Mouse (Mus musculus) fibroblast of lung, adult 2 months (primary cell): Measurements from ENCODE around the gene Emid1.
A peak's percentile ranks its signal among the peaks of the same experiment; 100 is the strongest.
"Not testable (repeated sequence)": the region's sequence is repeated elsewhere in the genome, so short reads cannot be mapped to it uniquely, and the experiment has no call there.

ENCODE experiments used
- DNase-seq: peaks from one replicate; pipeline ENCODE4 v3.0.0-alpha.2; 2011; ENCODE audit warnings: low read depth

Gene Emid1

DNA sequence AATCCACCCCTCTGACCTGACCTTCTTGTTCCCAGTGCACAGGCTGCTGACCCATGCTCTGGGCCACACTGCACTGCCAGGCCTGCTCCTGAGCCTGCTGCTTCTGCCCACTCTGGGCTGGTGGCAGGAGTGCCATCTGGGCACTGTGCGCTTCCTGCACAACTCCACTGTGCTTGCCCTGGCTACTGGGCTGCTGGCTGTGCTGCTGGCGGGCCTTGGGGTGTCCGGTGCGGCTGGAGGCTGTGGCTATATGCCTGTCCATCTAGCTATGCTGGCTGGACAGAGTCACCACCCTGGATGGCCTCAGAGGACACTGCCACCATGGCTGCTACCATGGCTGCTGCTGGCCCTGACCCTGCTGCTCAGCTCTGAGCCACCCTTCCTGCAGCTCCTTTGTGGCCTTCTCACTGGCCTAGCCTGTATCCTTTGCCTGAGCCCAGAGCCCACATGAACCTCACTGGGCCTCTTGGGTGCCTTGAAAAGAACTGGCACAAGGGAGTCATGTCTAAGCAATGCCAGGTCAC is 48.0 kb downstream of the Emid1 start:
- DNase-seq, result no peak

DNA sequence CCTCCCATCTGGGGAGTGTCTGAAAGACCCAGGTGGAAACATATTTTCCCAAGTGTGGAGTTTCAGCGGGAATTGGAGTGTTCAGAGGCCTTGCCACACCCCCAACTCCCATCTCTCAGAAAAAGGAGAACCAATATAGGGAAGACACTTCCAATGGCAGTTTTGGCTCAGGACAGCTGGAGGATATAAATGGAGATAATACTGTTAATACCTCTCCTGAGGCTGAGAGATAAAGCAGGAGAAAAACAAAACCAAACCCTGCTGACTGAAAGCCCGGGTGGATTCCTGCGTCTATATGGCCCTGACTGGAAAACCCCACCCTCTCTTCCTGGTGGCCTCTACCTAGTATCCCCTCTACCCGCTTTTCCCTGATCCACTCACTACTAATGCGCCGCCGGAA is 49.7 kb downstream of the Emid1 start:
- no peak for DNase-seq

DNA sequence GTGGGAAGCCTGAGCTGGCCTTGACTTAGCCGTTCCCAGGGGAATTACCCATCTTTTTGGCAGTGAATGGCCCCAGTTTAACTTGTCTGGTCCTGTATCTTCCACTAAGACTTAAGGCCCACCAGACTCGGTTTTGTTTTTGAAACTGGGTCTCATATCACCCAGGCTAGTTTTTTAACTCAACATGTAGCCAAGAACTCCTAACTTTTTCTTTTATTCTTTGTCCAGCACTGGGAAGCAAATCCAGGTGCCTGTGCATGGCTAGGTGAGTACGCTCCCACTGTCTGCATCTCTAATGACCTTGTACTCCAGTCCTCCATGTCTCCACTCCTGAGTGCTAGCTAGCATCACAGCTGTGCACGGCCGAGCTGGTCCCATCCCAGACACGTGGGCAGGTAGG is 50.4 kb downstream of the Emid1 start:
- DNase-seq, result no peak

GRCm38 (mm10) chr11:5100801-5101200 is 51.3 kb downstream of the Emid1 start:
- no peak for DNase-seq

DNA sequence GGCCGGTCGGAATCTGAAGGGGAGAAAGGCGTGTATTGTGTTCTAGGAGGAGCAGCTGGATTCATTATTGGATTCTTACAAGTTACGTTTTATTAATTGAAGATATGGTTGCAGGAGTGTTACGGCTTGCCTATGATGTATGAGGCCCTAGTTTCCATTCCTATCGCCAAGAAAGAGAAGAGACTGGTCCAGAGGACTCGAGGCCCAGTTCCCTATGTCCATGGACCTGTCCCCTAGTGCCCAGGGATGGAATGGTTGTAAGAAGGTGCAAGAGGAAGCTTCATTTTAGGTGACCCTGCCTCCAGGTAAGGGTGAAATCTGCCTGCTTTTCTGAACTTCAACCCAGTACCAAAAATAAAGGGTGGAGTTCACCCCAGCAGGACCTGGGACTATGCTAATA is 51.8 kb downstream of the Emid1 start:
- no peak for DNase-seq

- peak; percentile 67 for DNase-seq
Measured at GRCm38 (mm10) chr11:5099576-5100183, 52.4 kb downstream of the Emid1 start.

DNA sequence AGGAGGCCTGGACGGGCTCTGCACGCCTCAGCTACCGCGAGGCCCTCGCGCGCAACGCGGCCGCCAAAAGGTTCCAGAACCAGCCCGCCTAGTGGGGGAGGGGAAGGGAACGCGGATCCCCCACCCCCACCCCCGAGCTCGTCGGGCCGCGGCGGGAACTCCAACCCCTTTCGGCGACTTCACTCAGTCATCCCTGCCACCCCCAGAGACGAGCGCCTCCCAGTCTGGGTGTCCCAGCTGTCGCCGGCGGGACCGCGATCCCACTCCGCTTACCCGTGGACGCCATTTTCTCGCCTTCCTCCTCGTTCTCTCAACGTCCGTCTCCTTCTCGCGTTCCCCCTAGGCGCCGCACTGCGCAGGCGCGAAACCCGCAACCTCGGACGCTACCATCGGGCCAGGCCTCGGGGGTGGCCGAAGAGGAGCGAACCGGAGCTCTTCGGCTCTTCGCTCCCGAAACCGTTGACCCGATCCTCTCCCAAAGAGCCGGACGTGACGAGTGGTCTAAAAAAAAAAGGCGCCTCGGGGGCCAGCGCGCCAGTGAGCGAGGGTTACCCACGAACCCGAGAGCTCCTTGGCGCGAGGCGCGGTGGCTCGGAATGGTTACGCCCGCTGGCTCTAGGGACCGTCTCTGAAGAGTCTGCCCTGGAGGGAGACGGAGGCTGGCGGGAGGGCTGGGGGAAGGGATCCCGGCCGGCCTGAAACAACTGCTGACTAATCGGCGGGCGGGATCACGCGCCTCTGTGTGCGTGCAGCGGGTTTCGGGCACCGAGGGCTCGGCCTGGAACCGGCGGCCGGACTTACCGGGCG is 53.1 kb downstream of the Emid1 start, which contains the start of the genes Rhbdd3 and Ewsr1:
Gene Rhbdd3 (plus strand): TSS at position 191 of the 807 bp plus-strand sequence.
Gene Ewsr1 (minus strand): TSS at position 531 of the 807 bp plus-strand sequence.
- peak; percentile 72 for DNase-seq

- DNase-seq, result no peak
Measured at GRCm38 (mm10) chr11:5098035-5098735, 53.9 kb downstream of the Emid1 start.

GRCm38 (mm10) chr11:5096480-5097020 is 55.5 kb downstream of the Emid1 start:
- DNase-seq, result no peak

DNA sequence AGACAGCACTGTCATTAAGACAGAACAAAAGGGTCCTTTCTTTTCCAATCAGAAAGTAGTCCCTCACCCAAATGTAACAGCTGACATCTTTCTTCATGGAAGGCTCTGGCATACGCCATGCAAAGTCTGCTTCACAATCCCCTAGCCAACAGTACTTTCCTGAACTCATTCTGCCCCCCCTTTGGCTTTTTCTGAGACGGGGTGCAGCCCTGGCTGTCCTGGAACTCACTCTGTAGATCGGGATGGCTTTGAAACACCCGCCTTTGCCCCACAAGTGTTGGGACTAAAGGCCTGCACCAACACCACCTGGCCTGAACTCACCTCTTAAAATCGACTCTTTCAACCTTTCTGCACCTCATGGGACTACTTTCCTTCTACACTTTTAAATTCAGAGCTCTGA is 56.2 kb downstream of the Emid1 start:
- no peak for DNase-seq

- no peak for DNase-seq
Measured at GRCm38 (mm10) chr11:5091706-5092105, 60.4 kb downstream of the Emid1 start.

- DNase-seq, result no peak
Measured at GRCm38 (mm10) chr11:5089147-5089546, 62.9 kb downstream of the Emid1 start.

GRCm38 (mm10) chr11:5076843-5077242 is 75.2 kb downstream of the Emid1 start:
- DNase-seq, result not testable (repeated sequence)

GRCm38 (mm10) chr11:5075760-5076159 is 76.3 kb downstream of the Emid1 start:
- DNase-seq, result no peak

GRCm38 (mm10) chr11:5074882-5075281 is 77.2 kb downstream of the Emid1 start:
- no peak for DNase-seq

- no peak for DNase-seq
Measured at GRCm38 (mm10) chr11:5068126-5068971, 83.7 kb downstream of the Emid1 start.

DNA sequence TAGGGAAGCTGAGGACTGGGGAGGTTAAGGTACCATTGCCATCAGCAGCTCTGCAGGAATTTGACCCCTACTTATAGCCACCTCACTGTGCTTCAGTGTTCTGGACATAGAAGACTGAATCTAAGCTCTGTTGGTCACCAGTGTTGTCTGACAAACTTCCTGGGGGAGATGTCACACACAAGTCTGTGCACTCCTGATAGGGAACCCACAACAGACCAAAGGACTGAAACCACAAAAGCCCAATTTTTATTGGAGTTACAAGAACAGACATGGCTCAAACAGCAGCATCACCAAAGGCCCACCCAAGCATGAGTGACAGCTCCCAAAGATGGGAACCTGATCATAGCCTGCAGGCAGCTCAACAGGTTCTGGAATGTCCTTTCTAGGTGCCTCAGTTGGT is 85.0 kb downstream of the Emid1 start:
- no peak for DNase-seq

DNA sequence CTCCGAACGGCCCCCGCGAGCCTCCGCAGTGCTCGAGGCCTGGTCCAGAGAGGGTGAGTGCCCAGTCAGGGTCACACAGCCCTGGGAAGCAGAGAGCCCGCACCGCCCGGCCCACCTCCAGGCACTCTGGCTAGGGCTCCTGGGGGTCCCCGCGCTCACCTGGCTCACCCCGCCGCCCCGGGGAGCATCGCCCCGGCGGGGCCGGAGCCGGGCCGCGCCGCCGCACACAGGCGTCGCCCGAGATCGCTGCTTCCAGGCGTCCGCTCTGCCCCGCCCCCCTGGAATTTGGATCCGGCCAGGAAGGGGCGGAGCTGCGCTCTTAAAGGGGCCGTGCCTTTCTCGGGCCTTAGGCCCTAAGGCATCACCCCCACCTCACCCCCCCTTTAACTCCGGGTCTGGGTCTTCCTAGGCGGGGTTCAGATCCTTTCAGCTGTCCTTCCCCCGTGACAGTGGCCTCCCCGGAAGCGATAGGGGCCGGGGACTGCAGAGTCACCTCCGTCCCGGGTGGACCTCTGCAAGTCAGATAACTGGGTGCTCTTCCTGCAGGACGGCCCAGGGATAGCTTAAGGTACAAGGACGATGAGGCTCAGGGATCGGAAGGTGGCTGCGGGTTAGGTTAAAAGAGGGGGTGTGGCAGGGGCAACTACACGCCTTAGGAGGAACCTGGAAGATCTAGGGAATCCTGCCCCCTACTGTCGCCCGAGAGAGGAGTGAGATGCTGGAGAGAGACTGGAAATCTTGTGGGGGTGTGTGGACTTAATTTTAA is 86.8 kb downstream of the Emid1 start, which contains the start of gene Gas2l1:
Gene Gas2l1 (minus strand): TSS at position 272 of the 766 bp plus-strand sequence.
- DNase-seq, result peak; percentile 73

DNA sequence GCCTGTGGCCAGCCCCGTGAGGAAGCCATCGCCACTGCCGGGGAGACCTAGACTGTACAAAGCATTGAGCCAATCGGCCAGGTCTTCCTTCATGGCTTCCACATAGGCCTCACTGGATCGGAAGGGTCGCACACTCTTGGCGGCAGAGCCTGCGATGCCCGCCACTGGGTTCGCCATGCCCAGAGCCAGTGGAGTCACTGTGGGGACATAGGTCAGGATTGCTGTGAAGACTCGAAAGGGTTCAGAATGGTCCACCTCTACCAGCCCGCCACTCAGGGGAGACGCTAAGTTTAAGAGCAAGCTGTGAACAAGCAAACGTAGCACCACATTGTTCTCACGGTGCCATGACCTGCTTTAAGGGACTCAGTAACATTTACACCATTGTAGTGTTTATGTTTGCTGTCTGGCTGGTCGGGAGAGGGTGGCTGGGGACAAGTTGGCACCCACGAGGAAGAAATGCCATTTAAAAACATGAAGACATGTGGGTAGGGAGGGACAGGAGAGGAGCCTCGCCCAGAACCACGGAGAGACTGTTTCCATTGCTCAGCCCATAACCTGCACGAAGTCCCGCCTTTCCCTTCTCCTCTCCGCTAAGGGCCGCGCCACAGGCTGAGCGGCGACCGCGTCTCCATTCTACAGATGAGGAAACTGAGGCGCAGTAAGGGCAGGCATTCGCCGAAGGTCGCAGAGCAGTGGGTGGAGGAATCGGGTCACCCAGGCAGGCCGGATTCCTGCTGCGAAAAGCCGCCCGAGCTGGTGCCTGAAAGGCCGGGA is 87.6 kb downstream of the Emid1 start:
- DNase-seq, result no peak
